Mouse (Mus musculus) spleen, adult 2 months (tissue): ENCODE data around the gene Krt42.

Source experiments
- CTCF ChIP-seq: fragments of 200-500 bp; IDR thresholded peaks from 2 replicates; pipeline ENCODE4 v1.5.1; 2011; ENCODE audit warnings: mild to moderate bottlenecking, inconsistent platforms; ENCODE audit not compliant: insufficient read depth, insufficient read length, insufficient replicate concordance; ENCODE audit errors: extremely low read depth
- POLR2A ChIP-seq: fragments of 200-500 bp; IDR thresholded peaks from 2 replicates; pipeline ENCODE4 v1.6.1; 2011; ENCODE audit warnings: low read depth, low read length, inconsistent platforms

- TF ChIP-seq CTCF = no peak
- TF ChIP-seq POLR2A = no peak
Measured at GRCm38 (mm10) chr11:100307900-100308299, 38.2 kb upstream of the Krt42 start.
